Mouse (Mus musculus) forebrain, embryonic 14.5 days (tissue): ENCODE data around the gene Hist1h1c. TPM values are rescaled to one million over a fixed set of nuclear protein-coding genes. Genes with fewer than 3 reads are reported as not detected.
"Not testable (repeated sequence)": the region's sequence is repeated elsewhere in the genome, so short reads cannot be mapped to it uniquely, and the experiment has no call there.

ENCODE experiments used
- ATAC-seq: fragments of 200-750 bp; cut with Nextera tagmentation; 2 replicates; pipeline ENCODE4 v1.8.0; 2017; ENCODE audit warnings: mild to moderate bottlenecking, moderate library complexity
- DNase-seq: peaks from one replicate; pipeline ENCODE4 v3.0.0-alpha.2; 2015; ENCODE audit warnings: low spot score
- H3K27ac ChIP-seq: fragments of 300-500 bp; sonication (generic); 2 replicates; pipeline ENCODE4 v1.5.1; 2014; ENCODE audit warnings: low read depth, mild to moderate bottlenecking, control low read depth, low read length, moderate library complexity
- H3K27me3 ChIP-seq: fragments of 300-500 bp; sonication (generic); replicated peaks from 2 replicates; pipeline ENCODE4 v1.6.1; 2014; ENCODE audit warnings: low read length, control low read depth, mixed read lengths; ENCODE audit not compliant: control insufficient read depth, insufficient read depth
- H3K36me3 ChIP-seq: fragments of 300-500 bp; sonication (generic); 2 replicates; pipeline ENCODE4 v1.6.1; 2014; ENCODE audit warnings: low read length, control low read depth; ENCODE audit not compliant: control insufficient read depth, insufficient read depth
- H3K4me1 ChIP-seq: fragments of 300-500 bp; sonication (generic); 2 replicates; pipeline ENCODE4 v1.6.1; 2014; ENCODE audit warnings: antibody characterized with exemption, low read length, control low read depth; ENCODE audit not compliant: control insufficient read depth, insufficient read depth
- H3K4me2 ChIP-seq: fragments of 300-500 bp; sonication (generic); 2 replicates; pipeline ENCODE4 v1.6.1; 2014; ENCODE audit warnings: mild to moderate bottlenecking, control low read depth, low read length
- H3K4me3 ChIP-seq: fragments of 300-500 bp; sonication (generic); 2 replicates; pipeline ENCODE4 v1.5.1; 2014; ENCODE audit warnings: low read depth, low read length, control low read depth
- H3K9ac ChIP-seq: fragments of 300-500 bp; sonication (generic); 2 replicates; pipeline ENCODE4 v1.6.1; 2014; ENCODE audit warnings: mild to moderate bottlenecking, low read length, control low read depth, moderate library complexity
- H3K9me3 ChIP-seq: fragments of 300-500 bp; sonication (generic); replicated peaks from 2 replicates; pipeline ENCODE4 v1.6.1; 2016; ENCODE audit warnings: low read length, control low read depth, mixed read lengths; ENCODE audit not compliant: control insufficient read depth
- WGBS: fragments of 180-500 bp; shearing (Covaris S2); extraction: QIAGEN DNeasy Blood & Tissue Kit; methylation state at CpG from one replicate; pipeline ENCODE4 v1.1.7; 2014; 5-methylcytosine and 5-hydroxymethylcytosine counted together
- polyA plus RNA-seq: library from polyadenylated mRNA; unstranded; fragments of >200 nt; fragmentation: Nextera tagmentation; extraction: Ambion mirVana; gene quantifications from 2 replicates; pipeline ENCODE4 v1.2.1, GENCODE M21; 2014

The Hist1h1c gene
- polyA plus RNA-seq, 1 experiment from 2014 or later, result 25.2 TPM

DNA sequence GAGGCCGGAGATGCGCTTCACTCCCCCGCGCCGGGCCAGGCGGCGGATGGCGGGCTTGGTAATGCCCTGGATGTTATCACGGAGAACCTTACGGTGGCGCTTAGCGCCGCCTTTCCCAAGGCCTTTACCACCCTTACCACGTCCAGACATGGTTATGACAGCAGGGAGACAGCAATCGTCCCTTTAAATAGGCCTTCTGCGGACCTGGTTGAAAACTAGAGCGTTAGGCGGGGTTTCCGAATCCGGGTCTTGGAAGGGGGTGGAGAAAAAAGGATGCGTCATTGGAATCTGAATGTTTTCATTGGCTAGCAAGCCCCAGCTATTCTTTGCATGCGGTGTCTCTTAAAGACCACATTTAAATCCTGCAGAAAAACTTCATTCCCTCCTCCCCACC is 40.3 kb upstream of the Hist1h1c start, which contains the start of gene Hist1h4c:
Gene Hist1h4c, minus strand, starts transcription at position 155 of the 394 bp plus-strand sequence.
- H3K4me1 ChIP-seq, result 0 out of 2 replicates have a peak, but pooled peaks cover 6% of the 10 kb centered on the region
- H3K4me2 ChIP-seq, result peak within 1 kb of the TSS; percentile 79
- no peaks in the 10 kb centered on the region for H3K9me3 ChIP-seq
- no peaks in the 10 kb centered on the region for H3K36me3 ChIP-seq
- peak within 1 kb of the TSS; percentile 90 for H3K27ac ChIP-seq
- peak within 1 kb of the TSS; percentile 68 for H3K9ac ChIP-seq
- peak within 1 kb of the TSS; percentile 45 for H3K4me3 ChIP-seq
- ATAC-seq, result peak; percentile 97
- DNase-seq, result peak; percentile 99
- WGBS, result under 1% methylated on average over 17 of the region's 22 CpGs
- no peaks in the 10 kb centered on the region for H3K27me3 ChIP-seq

DNA sequence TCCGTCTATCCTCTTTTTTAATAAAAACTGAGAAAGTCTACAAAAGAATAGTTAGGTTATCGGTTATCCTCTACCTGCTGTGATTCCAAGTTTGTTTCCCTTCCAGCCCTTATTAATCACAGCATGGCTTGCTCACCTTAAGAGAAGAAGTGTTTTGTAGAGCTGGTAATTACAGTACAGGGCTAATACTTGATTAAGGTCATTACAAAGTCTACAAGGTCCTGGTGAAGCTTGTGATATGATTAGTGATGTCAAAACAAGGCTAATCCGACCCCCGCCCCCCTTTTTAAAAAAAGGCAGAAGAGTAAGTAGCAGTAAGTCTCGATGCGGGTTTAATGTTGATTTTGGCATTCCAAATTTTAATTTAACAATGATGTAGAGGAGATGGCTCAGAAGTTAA is 39.6 kb upstream of the Hist1h1c start:
- Histone ChIP-seq H3K27me3 (no peaks in the 10 kb centered on the region), H3K4me3 (no peak overlapping the region), H3K9me3 (no peaks in the 10 kb centered on the region), H3K4me1 (0 out of 2 replicates have a peak, but pooled peaks cover 6% of the 10 kb centered on the region), H3K4me2 (peak overlapping the region; percentile 79), H3K9ac (no peak overlapping the region), H3K27ac (peak overlapping the region; percentile 90; the same call in 1 of the 2 replicates), H3K36me3 (no peaks in the 10 kb centered on the region)
- DNase-seq (no peak), ATAC-seq (no peak)
- WGBS, result 45% methylated on average over 6 of the region's 6 CpGs

DNA sequence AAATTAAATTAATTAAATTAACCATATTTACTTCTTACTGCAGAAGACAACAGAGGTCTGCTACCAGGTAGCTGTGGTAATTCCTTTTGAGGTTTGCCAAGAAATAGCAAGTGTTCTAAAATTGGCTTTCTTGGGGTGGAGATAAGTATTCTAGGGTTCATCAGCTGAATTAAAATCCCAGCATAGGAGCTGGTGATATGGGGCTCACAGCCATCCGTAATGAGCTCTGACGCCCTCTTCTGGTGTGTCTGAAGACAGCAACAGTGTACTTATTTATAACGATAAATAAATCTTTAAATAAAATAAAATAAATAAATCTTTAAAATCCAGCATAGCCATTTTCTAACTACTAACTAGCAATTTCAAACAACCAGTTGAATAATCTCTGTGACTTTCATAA is 38.8 kb upstream of the Hist1h1c start:
- no peak for ATAC-seq
- H3K4me1 ChIP-seq, result 0 out of 2 replicates have a peak, but pooled peaks cover 6% of the 10 kb centered on the region
- H3K9ac ChIP-seq, result no peak overlapping the region
- no peak overlapping the region for H3K4me2 ChIP-seq
- 62% methylated on average over 3 of the region's 3 CpGs for WGBS
- H3K4me3 ChIP-seq, result no peak overlapping the region
- no peak for DNase-seq
- H3K27me3 ChIP-seq, result no peaks in the 10 kb centered on the region
- no peaks in the 10 kb centered on the region for H3K36me3 ChIP-seq
- H3K27ac ChIP-seq, result no peak overlapping the region
- no peaks in the 10 kb centered on the region for H3K9me3 ChIP-seq

DNA sequence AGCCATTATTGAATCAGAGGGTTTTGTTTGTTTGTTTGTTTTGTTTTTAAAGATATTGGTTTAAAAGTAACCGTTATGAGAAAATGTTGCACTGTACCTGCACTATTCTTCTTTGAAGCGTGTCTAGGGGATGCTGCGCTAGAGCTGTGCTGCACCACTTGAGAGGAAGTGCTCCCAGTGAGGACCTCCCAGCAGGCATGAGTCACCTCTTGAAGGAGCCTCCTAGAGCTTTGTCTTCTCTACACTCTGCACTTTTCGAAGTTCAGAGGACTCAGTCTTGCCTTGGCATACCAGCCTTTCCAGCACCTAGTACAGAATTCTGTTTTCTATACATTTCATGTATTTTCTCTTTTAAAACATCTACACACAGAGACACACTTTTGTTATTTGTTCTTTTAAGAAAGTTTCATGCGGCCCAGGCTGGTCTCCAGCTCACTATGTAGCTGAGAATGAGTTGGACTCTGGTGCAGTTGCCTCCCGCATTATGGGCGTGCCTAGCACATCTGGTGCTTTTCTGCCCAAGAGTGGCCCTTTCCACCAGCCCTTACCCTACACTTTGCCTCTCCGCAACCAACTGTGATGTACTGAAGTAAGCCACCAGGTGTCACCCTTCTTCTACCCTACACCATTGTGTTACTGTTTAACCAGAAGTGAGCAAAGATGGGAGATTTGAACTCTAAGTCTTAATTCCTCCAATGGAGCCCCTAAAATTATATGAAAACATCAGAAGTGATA is 37.7 kb upstream of the Hist1h1c start:
- Histone ChIP-seq H3K27me3 (no peaks in the 10 kb centered on the region), H3K4me1 (0 out of 2 replicates have a peak, but pooled peaks cover 6% of the 10 kb centered on the region), H3K27ac (no peak overlapping the region), H3K4me3 (no peak overlapping the region), H3K4me2 (no peak overlapping the region), H3K9ac (no peak overlapping the region), H3K9me3 (no peaks in the 10 kb centered on the region), H3K36me3 (no peaks in the 10 kb centered on the region)
- peak; percentile 85 for DNase-seq
- 35% methylated on average over 8 of the region's 8 CpGs for whole genome bisulfite sequencing
- peak; percentile 32; the same call in 1 of the 2 replicates for ATAC-seq

DNA sequence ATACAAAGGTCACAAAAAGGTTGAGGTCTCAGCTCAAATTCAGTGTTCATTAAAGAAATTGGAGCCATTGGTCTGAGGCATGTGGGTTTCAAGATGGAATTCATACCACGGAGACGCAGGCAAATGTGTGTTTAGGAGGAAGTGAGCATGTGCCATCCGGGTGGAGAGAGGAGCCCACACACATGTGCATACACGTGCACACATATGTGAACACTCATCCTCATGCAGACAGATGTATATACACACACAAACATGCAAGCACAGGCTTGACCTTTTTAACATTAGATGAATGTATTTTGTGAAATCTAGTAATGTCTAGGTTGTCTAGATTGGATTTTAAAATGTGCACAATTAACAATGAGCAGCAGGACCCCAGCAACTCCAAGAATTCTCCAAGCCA is 36.4 kb upstream of the Hist1h1c start:
- no peak for ATAC-seq
- Histone ChIP-seq H3K9me3 (no peaks in the 10 kb centered on the region), H3K9ac (no peak overlapping the region), H3K4me2 (no peak overlapping the region), H3K27me3 (no peaks in the 10 kb centered on the region), H3K4me1 (0 out of 2 replicates have a peak, but pooled peaks cover 6% of the 10 kb centered on the region), H3K27ac (no peak overlapping the region), H3K4me3 (no peak overlapping the region), H3K36me3 (no peaks in the 10 kb centered on the region)
- 92% methylated on average over 4 of the region's 4 CpGs for WGBS
- no peak for DNase-seq

DNA sequence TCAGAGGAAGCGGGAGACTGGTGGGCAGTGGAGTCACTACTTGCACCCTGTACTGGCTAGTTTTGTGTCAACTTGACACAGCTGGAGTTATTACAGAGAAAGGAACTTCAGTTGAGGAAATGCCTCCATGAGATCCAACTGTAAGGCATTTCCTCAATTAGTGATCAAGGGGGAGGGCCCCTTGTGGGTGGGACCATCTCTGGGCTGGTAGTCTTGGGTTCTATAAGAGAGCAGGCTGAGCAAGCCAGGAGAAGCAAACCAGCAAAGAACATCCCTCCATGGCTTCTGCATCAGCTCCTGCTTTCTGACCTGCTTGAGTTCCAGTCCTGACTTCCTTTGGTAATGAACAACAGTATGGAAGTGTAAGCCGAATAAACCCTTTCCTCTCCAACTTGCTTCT is 35.8 kb upstream of the Hist1h1c start:
- H3K4me3 ChIP-seq, DNase-seq, H3K9me3 ChIP-seq, H3K36me3 ChIP-seq, H3K27me3 ChIP-seq, H3K27ac ChIP-seq, H3K4me1 ChIP-seq, H3K4me2 ChIP-seq, ATAC-seq, H3K9ac ChIP-seq: not testable (repeated sequence)
- 83% methylated on average over 2 of the region's 2 CpGs for WGBS

DNA sequence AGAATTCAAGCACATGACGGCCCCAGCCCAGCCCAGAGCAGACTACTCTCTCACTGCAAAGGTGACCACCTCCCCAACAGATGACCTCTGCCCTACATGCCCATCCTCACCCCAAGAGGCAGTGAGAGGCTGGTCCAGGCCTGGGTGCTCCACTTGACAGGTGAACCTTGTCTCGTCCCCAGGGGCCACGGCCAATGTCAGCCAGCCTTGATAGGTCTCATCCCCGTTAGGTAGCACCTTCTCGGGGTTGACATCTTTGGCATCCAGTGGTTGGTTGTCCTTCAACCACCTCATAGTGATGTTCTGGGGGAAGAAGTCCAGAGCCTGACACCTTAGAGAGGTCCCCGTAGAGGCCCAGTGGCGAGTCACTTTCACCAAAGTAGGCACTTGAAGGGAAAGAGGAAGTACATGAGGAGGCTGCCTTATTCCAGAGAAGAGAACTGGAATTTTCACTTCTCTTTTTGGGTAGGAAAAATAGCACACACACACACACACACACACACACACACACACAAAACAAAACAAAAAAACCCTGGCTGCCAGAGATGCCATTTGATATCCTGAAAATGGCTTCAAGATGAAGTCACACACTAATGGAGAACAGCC is 32.8 kb upstream of the Hist1h1c start:
- Histone ChIP-seq H3K9me3 (no peaks in the 10 kb centered on the region), H3K27me3 (no peaks in the 10 kb centered on the region), H3K27ac (no peak overlapping the region), H3K36me3 (no peaks in the 10 kb centered on the region), H3K9ac (no peak overlapping the region), H3K4me2 (no peak overlapping the region), H3K4me3 (no peak overlapping the region), H3K4me1 (peaks cover 11% of the 10 kb centered on the region; the same call in 1 of the 2 replicates)
- WGBS, result 94% methylated on average over 7 of the region's 7 CpGs
- ATAC-seq (no peak), DNase-seq (no peak)

DNA sequence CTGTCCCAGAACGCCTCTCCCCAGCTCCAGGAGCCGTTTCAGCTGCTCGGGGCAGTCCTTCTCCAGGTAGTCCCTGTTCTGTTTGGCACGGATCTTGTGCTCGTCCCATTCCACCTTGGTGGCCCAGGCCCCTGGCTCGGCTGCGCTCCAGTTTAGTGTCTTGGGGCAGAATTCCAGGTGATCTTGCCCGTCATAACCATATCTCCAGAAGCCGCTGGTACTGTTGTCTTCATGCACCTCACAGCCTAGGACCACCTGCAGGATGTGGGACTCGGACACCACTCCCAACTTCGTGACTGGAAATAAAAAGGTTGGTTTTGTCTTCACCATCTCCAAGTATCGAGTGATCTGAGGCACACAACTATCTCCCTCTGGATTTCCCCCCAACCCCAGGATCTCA is 31.8 kb upstream of the Hist1h1c start:
- peaks cover 11% of the 10 kb centered on the region; the same call in 1 of the 2 replicates for H3K4me1 ChIP-seq
- H3K9ac ChIP-seq, result no peak overlapping the region
- no peaks in the 10 kb centered on the region for H3K36me3 ChIP-seq
- no peak overlapping the region for H3K27ac ChIP-seq
- no peaks in the 10 kb centered on the region for H3K27me3 ChIP-seq
- H3K4me2 ChIP-seq, result no peak overlapping the region
- no peak overlapping the region for H3K4me3 ChIP-seq
- ATAC-seq (no peak), DNase-seq (no peak)
- WGBS, result 90% methylated on average over 12 of the region's 12 CpGs
- H3K9me3 ChIP-seq, result no peaks in the 10 kb centered on the region

DNA sequence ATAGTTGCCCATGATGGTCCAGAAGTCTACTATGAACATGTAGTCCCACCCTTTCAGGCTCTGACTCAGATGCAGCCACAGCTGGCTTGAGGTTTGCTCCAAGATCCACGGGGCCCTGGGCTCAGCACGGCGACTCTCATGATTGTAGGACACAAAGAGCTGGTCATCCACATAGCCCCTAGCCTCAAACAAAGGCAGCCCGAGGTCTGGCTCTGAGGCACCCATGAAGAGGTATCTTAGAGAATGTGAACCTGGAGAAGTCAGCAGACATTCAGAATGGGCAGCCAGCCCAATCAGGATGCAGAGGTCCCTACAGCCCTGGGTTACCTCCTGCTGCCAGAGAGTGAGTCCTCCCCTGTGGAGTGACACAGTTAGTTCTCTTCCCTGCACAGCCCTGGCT is 30.6 kb upstream of the Hist1h1c start:
- H3K36me3 ChIP-seq, result no peaks in the 10 kb centered on the region
- H3K4me1 ChIP-seq, result peaks cover 11% of the 10 kb centered on the region; the same call in 1 of the 2 replicates
- no peaks in the 10 kb centered on the region for H3K9me3 ChIP-seq
- H3K27me3 ChIP-seq, result no peaks in the 10 kb centered on the region
- ATAC-seq (no peak), DNase-seq (no peak)
- no peak overlapping the region for H3K4me3 ChIP-seq
- no peak overlapping the region for H3K4me2 ChIP-seq
- H3K9ac ChIP-seq, result no peak overlapping the region
- WGBS, result 89% methylated on average over 4 of the region's 4 CpGs
- H3K27ac ChIP-seq, result no peak overlapping the region
